Mouse (Mus musculus): ENCODE measurements at regions not wholly inside any gene's neighbourhood (a gene's known extent, or its start where the extent isn't known, plus 50 kb on each side); places are given as distances from the start of the nearest gene placed in this dataset.
A peak's percentile ranks its signal among the peaks of the same experiment; 100 is the strongest.

GRCm38 (mm10) chr12:25378036-25378645, 281.2 kb upstream of the Id2 start:
- peak; percentile 40 for DNase-seq (ENCODE audit: low read depth, low spot score)

DNA sequence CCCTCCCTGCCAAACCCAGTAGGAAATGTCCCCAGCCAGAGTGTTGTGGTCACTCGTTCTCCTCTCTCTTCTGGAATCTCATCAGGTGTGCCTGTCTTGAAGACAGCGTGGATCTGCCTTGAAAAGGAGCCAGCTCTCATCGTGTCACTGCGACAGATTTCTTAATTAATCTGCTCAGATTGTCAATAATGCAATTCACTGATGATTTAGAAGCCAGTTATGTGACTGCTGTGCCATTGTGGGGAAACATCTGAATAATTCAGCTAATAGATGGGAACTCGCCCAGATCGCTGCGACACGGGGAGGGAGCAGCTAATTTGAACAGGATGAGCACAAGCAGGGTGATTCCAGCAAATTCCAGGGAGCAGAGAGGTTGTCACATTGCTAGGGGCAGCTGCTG, 279.5 kb upstream of the Id2 start:
- 82% methylated on average over 8 of the region's 8 CpGs for WGBS
- DNase-seq (ENCODE audit: low read depth, low spot score), result no peak

More at GRCm38 (mm10) chr12:25378036-25378645, 281.2 kb upstream of the Id2 start:
- 35% methylated on average over 6 of the region's 6 CpGs for WGBS

DNA sequence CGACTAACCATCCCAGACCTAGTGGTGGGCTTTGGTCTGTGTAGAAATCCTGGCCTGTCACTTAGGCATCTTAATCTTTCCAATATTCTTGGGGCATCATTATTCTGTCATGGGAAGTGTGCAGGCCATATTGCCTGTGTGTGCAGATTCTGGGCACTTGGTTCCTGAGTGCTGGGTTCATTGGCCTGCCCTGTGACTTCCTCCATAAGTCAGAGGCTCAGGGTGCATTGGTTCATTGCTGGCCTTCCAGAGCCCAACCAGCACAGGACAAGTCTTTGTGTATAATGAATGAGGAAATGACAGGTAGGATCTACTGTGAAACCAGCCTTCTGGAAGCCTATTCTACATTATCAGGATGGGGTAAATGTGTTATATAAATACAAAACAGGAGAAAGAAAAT, 270.6 kb upstream of the Id2 start:
- WGBS, result 93% methylated on average over 1 of the region's 1 CpGs
- DNase-seq (ENCODE audit: low read depth, low spot score), result no peak

DNA sequence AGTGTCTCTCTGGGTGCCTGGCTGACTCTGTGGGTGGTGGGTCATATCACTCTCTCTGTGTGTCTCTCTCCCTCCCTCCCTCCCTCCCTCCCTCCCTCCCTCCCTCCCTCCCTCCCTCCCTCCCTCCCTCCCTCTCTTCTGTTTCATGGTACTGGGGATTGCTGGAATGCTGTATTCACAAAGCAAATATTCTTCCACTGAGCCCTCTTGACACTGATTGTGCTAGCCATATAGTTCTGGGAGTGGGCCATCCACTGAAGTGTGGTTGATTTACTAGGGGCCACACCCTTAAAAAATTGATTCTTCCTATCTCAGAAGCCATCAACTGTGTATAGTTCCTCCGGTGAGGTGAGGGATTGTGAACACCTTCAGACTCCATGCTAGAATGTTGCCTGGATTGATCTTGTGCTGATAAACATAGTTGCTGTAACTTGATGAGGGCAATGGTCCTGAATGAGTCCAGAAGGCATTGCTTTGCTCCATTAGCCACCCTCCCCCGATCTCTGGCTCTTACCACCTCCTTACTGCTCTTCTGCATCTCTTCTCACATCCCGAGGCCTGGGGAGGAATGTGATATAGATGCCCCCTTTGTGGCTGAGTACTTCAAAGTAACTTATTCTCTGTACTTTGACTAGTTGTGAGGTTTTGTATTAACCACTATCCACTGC, 268.8 kb upstream of the Id2 start:
- WGBS, result 47% methylated on average over 3 of the region's 3 CpGs
- DNase-seq (ENCODE audit: low read depth, low spot score), result no peak

GRCm38 (mm10) chr12:25364966-25365568, 268.1 kb upstream of the Id2 start:
- no peak for DNase-seq (ENCODE audit: low read depth, low spot score)

DNA sequence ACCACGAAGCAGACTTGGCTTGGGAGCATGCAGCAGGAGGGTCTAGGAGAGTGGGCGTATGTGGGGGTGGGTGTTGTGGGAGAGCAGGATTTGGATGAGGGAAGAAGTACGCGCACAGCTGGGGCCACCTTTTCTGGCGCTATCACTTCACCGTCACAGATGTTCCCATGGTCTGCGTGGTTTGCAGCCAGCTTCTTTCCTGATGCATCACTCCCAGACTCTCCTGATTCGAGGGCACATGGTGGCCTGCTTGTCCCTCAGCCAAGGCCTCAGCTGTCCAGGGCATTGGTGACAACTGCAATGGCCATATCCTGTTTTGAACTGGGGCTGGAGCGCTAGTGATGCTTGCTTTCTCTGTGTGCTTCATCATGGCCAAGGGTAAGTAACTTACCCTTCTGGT, 266.9 kb upstream of the Id2 start:
- WGBS, result 83% methylated on average over 9 of the region's 9 CpGs
- no peak for DNase-seq (ENCODE audit: low read depth, low spot score)

More at GRCm38 (mm10) chr12:25364966-25365568, 268.1 kb upstream of the Id2 start:
- WGBS, result 60% methylated on average over 7 of the region's 7 CpGs

- 86% methylated on average over 3 of the region's 3 CpGs for WGBS
- no peak for DNase-seq (ENCODE audit: low read depth, low spot score)
These were observed 266.4 kb upstream of the Id2 start for GRCm38 (mm10) chr12:25363341-25363740.

GRCm38 (mm10) chr12:25362771-25363170, 265.8 kb upstream of the Id2 start:
- DNase-seq (ENCODE audit: low read depth, low spot score), result no peak
- WGBS, result 92% methylated on average over 4 of the region's 4 CpGs

DNA sequence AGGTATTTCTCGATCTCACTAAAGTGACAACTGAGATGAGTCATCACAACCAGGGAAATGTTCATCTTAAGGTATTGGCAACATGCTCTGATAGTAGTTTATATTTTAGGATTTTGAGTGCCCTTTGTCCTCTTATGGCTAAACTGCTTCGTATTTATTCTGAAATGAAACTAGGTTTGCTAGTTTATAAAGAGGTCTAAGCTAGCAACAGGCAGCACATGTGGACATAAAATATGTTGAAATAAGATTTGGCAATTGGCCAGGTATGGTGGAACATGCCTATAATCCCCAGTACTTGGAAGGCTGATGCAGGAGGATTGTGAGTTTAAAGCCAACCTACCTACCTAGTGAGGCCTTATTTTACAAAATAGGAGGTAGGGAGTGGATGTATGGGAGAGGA, 263.8 kb upstream of the Id2 start:
- no peak for DNase-seq (ENCODE audit: low read depth, low spot score)
- WGBS, result 63% methylated on average over 2 of the region's 2 CpGs

DNA sequence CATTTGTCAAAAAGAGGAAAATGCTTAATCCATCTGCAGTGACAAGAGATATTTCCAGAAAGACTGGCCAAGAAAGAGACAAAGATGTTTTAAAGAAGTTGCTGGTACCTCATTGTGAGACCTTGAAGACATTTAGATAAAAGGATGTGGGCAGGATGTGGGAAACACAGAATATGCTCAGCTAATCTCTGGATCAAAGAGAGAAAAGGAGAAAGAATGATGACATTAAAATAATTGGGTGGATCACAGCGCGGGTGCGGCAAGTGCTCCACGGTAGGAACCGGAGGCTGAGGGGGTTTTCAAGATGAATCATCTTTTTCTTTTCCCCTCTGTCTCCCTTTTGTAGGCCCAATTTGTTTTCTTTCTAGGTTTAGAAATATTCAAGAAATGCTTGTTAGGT, 263.0 kb upstream of the Id2 start:
- no peak for DNase-seq (ENCODE audit: low read depth, low spot score)
- 90% methylated on average over 5 of the region's 5 CpGs for WGBS

DNA sequence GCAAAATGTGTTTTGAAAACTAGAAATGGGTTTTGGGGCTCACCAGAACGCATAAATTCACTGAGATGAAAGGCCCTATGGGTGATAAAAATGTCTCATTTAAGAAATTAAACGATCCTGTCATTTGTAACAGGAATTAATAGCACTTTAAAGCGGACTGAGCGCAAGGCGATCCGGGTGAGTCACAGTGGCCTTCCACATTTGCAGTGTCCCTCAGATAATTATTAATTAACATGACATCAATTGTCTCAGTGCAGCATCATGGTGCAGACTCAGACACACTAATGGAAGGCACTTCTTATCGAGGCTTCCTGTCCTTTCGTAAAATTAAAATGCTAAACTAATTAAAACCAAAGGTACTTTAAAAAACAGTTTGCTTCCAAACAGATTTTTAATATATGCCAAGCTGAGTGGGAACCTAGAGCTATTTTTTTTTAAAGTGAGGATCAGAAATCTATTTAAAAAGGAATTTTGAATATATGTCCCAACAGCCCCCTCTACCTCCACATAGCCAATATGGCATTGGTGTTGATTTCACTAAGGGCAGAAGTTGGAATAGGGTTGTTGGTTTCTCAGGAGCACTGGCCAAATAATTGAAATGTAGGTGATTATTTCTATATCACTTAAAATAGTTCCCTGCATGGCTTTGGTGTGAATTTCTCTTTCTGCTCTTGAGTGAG, 262.0 kb upstream of the Id2 start:
- DNase-seq (ENCODE audit: low read depth, low spot score), result no peak
- 90% methylated on average over 8 of the region's 8 CpGs for WGBS

- 82% methylated on average over 2 of the region's 2 CpGs for WGBS
- DNase-seq (ENCODE audit: low read depth, low spot score), result no peak
These were observed 259.8 kb upstream of the Id2 start for GRCm38 (mm10) chr12:25356774-25357173.

DNA sequence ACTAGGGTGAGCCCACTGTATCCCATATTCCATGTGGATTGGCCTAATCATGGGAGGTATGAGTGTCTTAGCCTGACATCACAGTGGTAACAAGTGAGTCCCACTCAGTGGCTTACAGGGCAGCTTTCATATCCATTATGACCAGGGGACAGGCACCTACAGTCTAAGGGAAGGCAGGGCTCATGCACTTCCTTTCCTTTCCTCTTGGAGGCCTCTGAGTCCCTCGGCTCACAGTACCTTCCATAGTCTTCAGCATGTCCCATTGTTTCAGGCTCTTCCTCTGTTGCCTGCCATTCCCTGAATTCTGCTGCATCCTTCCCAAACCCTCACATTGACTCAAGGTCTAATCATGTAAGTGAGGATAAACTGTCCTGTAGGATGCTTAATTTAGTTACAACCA, 258.3 kb upstream of the Id2 start:
- 62% methylated on average over 1 of the region's 1 CpGs for WGBS

DNA sequence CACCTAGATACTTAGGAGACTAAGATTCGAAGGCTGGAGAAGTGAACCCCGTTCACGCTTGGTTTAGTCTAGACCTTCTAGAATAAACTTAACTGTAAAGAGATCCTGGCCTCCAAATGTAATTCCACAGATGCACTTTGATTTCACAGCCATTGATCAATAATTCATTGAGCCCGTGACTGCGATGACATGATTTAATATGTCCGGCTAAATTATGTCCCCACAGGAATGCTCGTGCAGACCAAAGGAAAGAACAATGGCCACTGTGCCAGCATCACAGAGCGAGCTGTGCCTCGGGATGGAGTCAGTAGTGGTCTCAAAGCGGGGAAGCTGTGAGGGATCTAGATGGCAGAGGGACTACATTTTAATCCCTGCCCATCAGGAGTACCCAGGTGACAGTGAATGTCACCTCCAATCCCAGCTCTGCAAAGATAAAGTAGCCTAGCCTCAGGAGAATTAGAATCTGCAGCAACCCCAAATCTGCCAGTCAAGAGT, 256.5 kb upstream of the Id2 start:
- DNase-seq (ENCODE audit: low read depth, low spot score), result no peak
- 91% methylated on average over 10 of the region's 10 CpGs for WGBS

More for the DNA sequence above, 258.3 kb upstream of the Id2 start:
- DNase-seq (ENCODE audit: low read depth, low spot score), result no peak

DNA sequence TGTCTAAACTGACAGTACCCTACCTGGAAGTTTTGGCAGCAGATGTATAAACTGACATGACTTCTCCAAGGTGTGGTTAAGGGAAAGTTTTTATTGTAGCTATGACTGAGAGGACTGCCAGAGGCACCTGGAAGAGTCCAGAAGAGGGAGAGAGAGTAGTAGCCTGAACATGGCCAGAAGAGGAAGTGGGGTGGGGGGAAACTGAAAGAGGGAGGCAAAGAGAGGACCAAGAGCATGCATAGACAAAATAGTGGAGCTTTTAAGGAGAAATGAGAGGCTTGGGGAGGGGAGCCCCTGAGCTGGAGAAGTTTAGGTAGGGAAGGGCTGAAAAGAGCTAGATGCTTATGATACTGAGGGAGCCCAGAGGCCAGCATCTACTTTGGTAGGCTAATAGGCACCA, 255.2 kb upstream of the Id2 start:
- DNase-seq (ENCODE audit: low read depth, low spot score), result no peak

DNA sequence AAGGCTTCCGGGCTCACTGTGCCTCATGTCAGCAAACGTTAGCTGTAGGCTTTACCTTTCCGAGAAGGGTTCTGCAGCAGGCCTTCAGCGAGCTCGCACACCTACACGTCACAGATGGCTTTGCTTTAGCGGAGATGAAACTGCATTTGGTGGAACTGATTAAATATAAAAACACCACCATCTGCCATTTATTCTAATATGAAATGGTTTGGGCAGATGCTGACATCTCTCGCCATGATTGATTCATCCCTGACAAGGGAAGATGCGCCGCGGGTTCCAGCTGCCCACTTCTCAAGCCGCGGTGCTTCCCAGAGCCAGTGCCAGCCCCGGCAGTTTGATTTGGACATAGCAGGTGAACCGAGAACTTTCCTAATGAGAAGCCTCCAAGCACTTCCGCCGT, 247.4 kb upstream of the Id2 start:
- no peak for DNase-seq (ENCODE audit: low read depth, low spot score)
- 82% methylated on average over 17 of the region's 17 CpGs for WGBS

DNA sequence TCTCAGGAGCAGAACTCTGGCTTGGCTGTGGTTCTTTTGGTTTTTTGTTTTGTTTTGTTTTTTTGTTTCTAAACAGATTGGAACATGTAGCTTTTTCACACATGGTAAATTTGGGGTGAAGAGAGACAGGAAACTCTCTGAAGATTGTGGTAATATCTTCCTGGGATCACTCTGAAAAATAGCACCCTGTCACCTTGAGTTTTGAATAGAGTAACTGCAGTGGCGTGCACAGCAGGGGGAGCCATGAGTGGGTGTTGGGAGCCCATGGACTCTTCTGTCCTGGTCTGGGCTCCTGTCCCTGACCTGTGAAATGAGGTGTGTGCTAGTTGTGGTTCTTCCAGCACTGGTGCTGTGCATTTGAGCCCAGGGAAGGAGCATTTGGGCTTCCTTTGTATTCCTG, 241.8 kb upstream of the Id2 start:
- WGBS, result 83% methylated on average over 1 of the region's 1 CpGs
- no peak for DNase-seq (ENCODE audit: low read depth, low spot score)

DNA sequence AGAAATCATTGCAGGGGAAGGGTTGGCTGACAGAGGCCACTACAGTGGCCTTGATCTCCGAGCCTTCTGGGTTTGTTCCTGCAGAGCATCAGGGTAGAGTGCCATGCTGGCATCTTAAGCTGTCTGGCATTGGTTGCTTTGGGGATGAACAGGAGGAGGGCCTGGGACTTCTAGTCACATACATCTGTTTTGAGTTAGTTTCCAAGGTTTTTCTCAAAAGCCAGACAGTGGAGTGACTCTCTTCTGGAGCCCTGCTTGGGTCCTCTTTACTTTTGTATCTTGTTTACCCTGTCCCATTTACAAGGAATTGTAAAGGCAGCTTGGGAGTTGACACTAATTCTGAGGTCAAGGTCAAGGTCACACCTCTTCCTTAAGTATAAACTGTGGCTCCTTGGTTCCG, 239.0 kb upstream of the Id2 start:
- 69% methylated on average over 2 of the region's 2 CpGs for WGBS
- no peak for DNase-seq (ENCODE audit: low read depth, low spot score)

- DNase-seq (ENCODE audit: low read depth, low spot score), result no peak
- WGBS, result 59% methylated on average over 5 of the region's 5 CpGs
These were observed 238.1 kb upstream of the Id2 start for GRCm38 (mm10) chr12:25335069-25335468.

- 91% methylated on average over 11 of the region's 11 CpGs for WGBS
These were observed 235.6 kb upstream of the Id2 start for GRCm38 (mm10) chr12:25332384-25333035.

More at GRCm38 (mm10) chr12:25332384-25333035, 235.6 kb upstream of the Id2 start:
- DNase-seq (ENCODE audit: low read depth, low spot score), result no peak
